Mouse (Mus musculus) liver, embryonic 12.5 days (tissue): ENCODE measurements around the gene Psd. TPM values are rescaled to one million over a fixed set of nuclear protein-coding genes. Genes with fewer than 3 reads are reported as not detected.

Experiments
- microRNA counts: library from miRNA; unstranded; fragments of <30 nt; microRNA quantifications from one replicate; lab custom pipeline; 2017
- microRNA-seq: library from miRNA; unstranded; fragments of <30 nt; microRNA quantifications from one replicate; pipeline ENCODE4, GENCODE M21; 2017
- polyA plus RNA-seq: library from polyadenylated mRNA; unstranded; fragments of >200 nt; fragmentation: Nextera tagmentation; extraction: Ambion mirVana; gene quantifications from 2 replicates; pipeline ENCODE4 v1.2.1, GENCODE M21; 2016

The Psd gene
- polyA plus RNA-seq, 1 experiment from 2014 or later, result 11.3 TPM

MicroRNAs within 50 kb of the gene (microRNA counts, 519-probe panel; counts per million panel counts)
- 582 counts per million, percentile 70 among the panel's probes with 10 or more counts for microRNA mmu-miR-146b (lab: Ali Mortazavi, UCI)

Small RNAs within 50 kb of the gene (microRNA-seq; reads per million reads assigned to microRNA genes)
- 2.5 reads per million for gene Mir146b

Other genes starting within 250 kb of the Psd start
- gene Elovl3, start 195.3 kb downstream of the Psd start, polyA plus RNA-seq, result not detected in 2 replicates
- gene Pitx3, start 178.8 kb downstream of the Psd start, polyA plus RNA-seq, result 0.59 and 0.94 TPM in 2 replicates
- 27.7 and 30.6 TPM in 2 replicates for gene Gbf1, start 174.6 kb downstream of the Psd start, polyA plus RNA-seq
- 5.6 and 6.1 TPM in 2 replicates for gene Nfkb2, start 22.8 kb downstream of the Psd start, polyA plus RNA-seq
- 13.4 and 13.5 TPM in 2 replicates for gene Fbxl15, start 1.0 kb upstream of the Psd start, polyA plus RNA-seq
- gene Cuedc2, start 11.5 kb upstream of the Psd start, polyA plus RNA-seq, result 97.6 and 99.1 TPM in 2 replicates
- 13.2 and 14.5 TPM in 2 replicates for gene Mfsd13a, start 14.0 kb upstream of the Psd start, polyA plus RNA-seq
- 0.37 and 0.41 TPM in 2 replicates for gene 2310034G01Rik, start 23.1 kb upstream of the Psd start, polyA plus RNA-seq
- 71.5 and 72.9 TPM in 2 replicates for gene Actr1a, start 68.6 kb upstream of the Psd start, polyA plus RNA-seq
- 12.4 TPM in 2 replicates for gene Sufu, start 69.7 kb upstream of the Psd start, polyA plus RNA-seq
- 19.0 and 19.5 TPM in 2 replicates for gene Trim8, start 174.5 kb upstream of the Psd start, polyA plus RNA-seq
- gene Arl3, start 246.0 kb upstream of the Psd start, polyA plus RNA-seq, result 37.2 and 38.4 TPM in 2 replicates
- gene Sfxn2, start 246.2 kb upstream of the Psd start, polyA plus RNA-seq, result 18.5 and 18.9 TPM in 2 replicates